Mouse (Mus musculus) intestine, embryonic 16.5 days (tissue): ENCODE measurements at regions not wholly inside any gene's neighbourhood (a gene's known extent, or its start where the extent isn't known, plus 50 kb on each side); places are given as distances from the start of the nearest gene placed in this dataset.
"Not testable (repeated sequence)": the region's sequence is repeated elsewhere in the genome, so short reads cannot be mapped to it uniquely, and the experiment has no call there.

Experiments used
- ATAC-seq: fragments of 200-750 bp; cut with Nextera tagmentation; 2 replicates; pipeline ENCODE4 v1.8.0; 2017; ENCODE audit warnings: moderate TSS enrichment, moderate library complexity
- H3K27ac ChIP-seq: fragments of 300-500 bp; sonication (generic); 2 replicates; pipeline ENCODE4 v1.5.1; 2014; ENCODE audit warnings: mild to moderate bottlenecking, low read length
- H3K27me3 ChIP-seq: fragments of 300-500 bp; sonication (generic); replicated peaks from 2 replicates; pipeline ENCODE4 v1.6.1; 2014; ENCODE audit warnings: low read length, control low read depth, mixed read lengths; ENCODE audit not compliant: control insufficient read depth, insufficient read depth
- H3K36me3 ChIP-seq: fragments of 300-500 bp; sonication (generic); 2 replicates; pipeline ENCODE4 v1.6.1; 2014; ENCODE audit warnings: low read length, control low read depth; ENCODE audit not compliant: control insufficient read depth, insufficient read depth
- H3K4me1 ChIP-seq: fragments of 300-500 bp; sonication (generic); 2 replicates; pipeline ENCODE4 v1.6.1; 2014; ENCODE audit warnings: low read length, control low read depth, mixed read lengths; ENCODE audit not compliant: control insufficient read depth, insufficient read depth
- H3K4me2 ChIP-seq: fragments of 300-500 bp; sonication (generic); 2 replicates; pipeline ENCODE4 v1.6.1; 2014; ENCODE audit warnings: low read depth, low read length, control low read depth
- H3K4me3 ChIP-seq: fragments of 300-500 bp; sonication (generic); 2 replicates; pipeline ENCODE4 v1.5.1; 2014; ENCODE audit warnings: mild to moderate bottlenecking, low read length
- H3K9ac ChIP-seq: fragments of 300-500 bp; sonication (generic); 2 replicates; pipeline ENCODE4 v1.6.1; 2014; ENCODE audit warnings: low read depth, low read length
- H3K9me3 ChIP-seq: fragments of 300-500 bp; sonication (generic); 2 replicates; pipeline ENCODE4 v1.6.1; 2016; ENCODE audit warnings: low read length, control low read depth; ENCODE audit not compliant: control insufficient read depth
- WGBS: fragments of 180-500 bp; shearing (Covaris S2); extraction: QIAGEN DNeasy Blood & Tissue Kit; methylation state at CpG from one replicate; pipeline ENCODE4 v1.1.7; 2014; 5-methylcytosine and 5-hydroxymethylcytosine counted together

DNA sequence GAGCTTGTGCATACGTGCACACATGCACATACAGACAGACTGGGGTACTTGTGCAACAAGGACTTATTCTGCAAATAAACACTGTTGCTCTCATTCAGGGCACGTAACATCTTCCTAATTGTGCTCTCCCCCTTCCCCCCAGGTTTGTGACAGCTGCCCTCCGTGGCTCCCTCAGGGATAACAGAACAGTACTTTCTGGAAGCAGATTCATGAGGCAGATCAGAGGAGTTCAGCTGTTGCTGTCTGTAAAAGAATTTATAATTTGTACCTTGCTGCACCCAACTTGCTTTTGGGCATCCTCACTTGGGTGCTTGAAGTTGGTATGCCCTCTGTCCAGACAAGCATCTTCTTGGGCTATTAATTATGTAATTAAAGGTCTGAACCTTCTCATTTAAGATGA is 65.5 kb upstream of the Map3k1 start:
- H3K36me3 ChIP-seq = no peaks in the 10 kb centered on the region
- H3K27me3 ChIP-seq = no peaks in the 10 kb centered on the region
- H3K4me3 ChIP-seq = no peak overlapping the region
- WGBS = 73% methylated on average over 3 of the region's 3 CpGs
- no peaks in the 10 kb centered on the region for H3K4me1 ChIP-seq
- H3K9me3 ChIP-seq = no peaks in the 10 kb centered on the region
- no peak overlapping the region for H3K9ac ChIP-seq
- H3K4me2 ChIP-seq = no peak overlapping the region
- H3K27ac ChIP-seq = no peak overlapping the region
- ATAC-seq = no peak

DNA sequence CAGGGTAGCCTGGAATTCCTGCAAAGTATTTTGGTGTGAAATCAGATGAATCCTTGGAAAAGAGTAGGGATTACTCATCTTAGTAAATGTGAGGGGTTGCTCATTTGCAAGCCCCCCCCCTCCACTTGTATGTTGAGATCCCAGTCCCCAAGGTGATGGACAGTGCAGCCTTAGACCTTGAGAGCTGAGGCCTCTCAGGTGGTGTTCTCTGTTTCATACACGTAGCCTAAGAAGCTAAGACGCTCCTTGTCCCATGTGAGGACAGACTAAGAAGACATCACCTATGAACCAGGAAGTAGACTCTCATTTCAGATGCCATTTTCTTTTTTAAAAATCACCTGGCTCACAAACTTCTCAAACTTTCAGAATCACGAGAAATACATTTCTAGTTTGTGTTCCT is 67.6 kb upstream of the Map3k1 start:
- ATAC-seq = no peak
- Histone ChIP-seq H3K4me3 (no peak overlapping the region), H3K9me3 (no peaks in the 10 kb centered on the region), H3K36me3 (no peaks in the 10 kb centered on the region), H3K4me2 (no peak overlapping the region), H3K4me1 (no peaks in the 10 kb centered on the region), H3K27ac (no peak overlapping the region), H3K27me3 (no peaks in the 10 kb centered on the region), H3K9ac (no peak overlapping the region)
- WGBS = 83% methylated on average over 3 of the region's 3 CpGs

DNA sequence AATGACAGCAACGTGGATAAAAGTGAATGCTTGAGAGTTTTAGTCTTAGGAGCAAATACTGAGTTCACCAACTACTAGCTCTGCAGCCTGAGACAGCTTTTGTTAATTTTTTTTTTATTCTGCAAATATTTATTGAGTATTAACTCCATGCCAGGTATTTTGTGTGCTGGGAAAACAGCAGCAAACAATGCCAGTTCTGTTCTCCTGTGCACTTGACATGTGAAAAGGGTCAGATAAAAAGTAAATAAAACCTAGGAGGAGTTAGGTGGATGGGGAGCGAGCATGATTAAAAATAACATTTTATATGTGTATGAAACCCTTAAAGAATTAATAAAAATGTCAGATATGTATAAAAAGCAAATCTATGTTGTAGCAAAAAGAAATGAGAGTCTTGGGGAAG is 68.1 kb upstream of the Map3k1 start:
- Histone ChIP-seq H3K27me3 (no peaks in the 10 kb centered on the region), H3K36me3 (no peaks in the 10 kb centered on the region), H3K9me3 (no peaks in the 10 kb centered on the region), H3K4me3 (no peak overlapping the region), H3K4me2 (no peak overlapping the region), H3K9ac (no peak overlapping the region), H3K27ac (no peak overlapping the region), H3K4me1 (no peaks in the 10 kb centered on the region)
- no peak for ATAC-seq
- WGBS = 58% methylated on average over 2 of the region's 2 CpGs

DNA sequence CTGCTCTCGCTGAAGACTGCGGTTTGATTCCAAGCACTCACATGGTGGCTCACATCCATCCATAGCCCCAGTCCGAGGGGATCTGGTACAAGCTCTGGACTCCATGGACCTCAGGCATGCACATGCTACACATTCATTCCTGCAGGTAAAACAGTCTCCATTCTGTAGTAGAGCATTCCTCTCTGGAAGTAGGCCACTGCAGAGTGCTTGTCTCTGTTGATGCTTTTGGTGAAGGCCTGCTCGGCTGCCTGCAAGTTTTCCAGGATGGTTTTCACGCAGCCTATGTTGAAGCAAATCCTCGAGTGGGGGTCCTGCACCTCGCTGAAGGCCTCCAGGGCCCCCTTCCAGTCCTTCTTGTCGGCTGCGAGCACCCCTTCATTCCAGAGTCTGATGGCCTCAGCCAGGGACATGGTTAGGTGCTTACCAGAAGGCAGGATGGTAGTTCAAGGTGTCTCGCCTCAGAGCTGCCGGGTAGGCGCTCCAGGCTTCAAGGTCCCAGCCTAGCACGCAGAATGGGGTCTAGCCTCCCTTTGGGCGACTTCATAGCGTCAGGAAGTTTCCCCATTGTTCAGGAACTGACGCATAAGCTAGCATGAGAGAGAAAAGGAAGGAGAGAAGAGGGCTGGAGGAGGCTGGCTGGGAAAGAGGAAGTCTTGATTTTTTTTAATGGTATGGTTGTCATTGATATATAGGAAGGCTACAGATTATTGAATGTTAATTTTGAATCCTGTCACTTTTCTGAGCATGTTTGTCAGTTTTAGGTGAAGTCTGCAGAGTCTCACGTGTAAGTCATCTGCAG is 75.2 kb upstream of the Map3k1 start:
- not testable (repeated sequence) for H3K27me3 ChIP-seq, H3K4me1 ChIP-seq, H3K9ac ChIP-seq, ATAC-seq, H3K4me3 ChIP-seq, H3K4me2 ChIP-seq, H3K27ac ChIP-seq, H3K9me3 ChIP-seq, H3K36me3 ChIP-seq
- WGBS = 86% methylated on average over 17 of the region's 17 CpGs

DNA sequence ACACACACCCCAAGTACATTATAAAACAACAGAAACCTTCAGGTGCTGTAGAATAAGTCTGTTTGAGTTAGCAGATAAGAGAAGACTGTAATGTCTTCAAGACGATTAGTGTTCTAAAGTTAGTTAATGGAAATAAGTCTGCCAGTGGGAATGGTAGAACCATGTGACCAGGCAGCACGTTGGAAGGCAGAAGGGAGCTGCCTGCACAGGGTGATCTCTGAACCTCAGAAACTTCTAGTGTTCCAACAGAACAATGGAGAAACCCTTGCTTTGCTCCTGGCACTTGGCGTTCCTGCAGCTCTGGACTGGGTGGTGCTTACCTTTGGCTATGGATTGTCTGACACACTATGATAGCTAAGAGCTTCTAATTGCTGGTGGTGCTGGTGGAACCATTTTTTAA is 82.0 kb upstream of the Map3k1 start:
- no peak overlapping the region for H3K27ac ChIP-seq
- H3K36me3 ChIP-seq = no peaks in the 10 kb centered on the region
- H3K9me3 ChIP-seq = no peaks in the 10 kb centered on the region
- H3K27me3 ChIP-seq = no peaks in the 10 kb centered on the region
- H3K4me2 ChIP-seq = no peak overlapping the region
- ATAC-seq = peak; percentile 47
- no peaks in the 10 kb centered on the region; the same call in 1 of the 2 replicates for H3K4me1 ChIP-seq
- no peak overlapping the region for H3K4me3 ChIP-seq
- WGBS = 63% methylated on average over 3 of the region's 3 CpGs
- H3K9ac ChIP-seq = no peak overlapping the region

DNA sequence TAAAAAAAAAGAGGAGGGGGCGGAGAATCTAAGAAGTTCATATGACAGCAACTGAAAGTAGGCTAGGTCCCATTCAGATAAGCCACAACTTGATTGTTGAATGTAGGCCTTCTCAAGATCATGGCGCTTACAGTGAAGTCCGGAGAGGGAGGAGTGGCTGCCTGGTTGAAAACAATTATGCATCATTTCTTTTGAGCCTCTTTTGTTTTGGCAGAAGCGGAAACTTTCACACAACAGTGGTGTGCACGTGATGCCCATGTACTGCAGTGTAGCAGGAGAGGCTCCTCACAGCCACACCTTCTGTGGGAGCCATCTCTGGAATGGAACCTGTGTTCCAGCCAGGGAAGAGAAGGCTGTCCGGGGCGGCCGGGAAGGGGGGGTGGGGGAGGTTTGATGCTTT is 83.3 kb upstream of the Map3k1 start:
- ATAC-seq = no peak
- no peaks in the 10 kb centered on the region for H3K27me3 ChIP-seq
- no peak overlapping the region for H3K27ac ChIP-seq
- 92% methylated on average over 8 of the region's 8 CpGs for WGBS
- H3K9me3 ChIP-seq = no peaks in the 10 kb centered on the region
- H3K4me2 ChIP-seq = no peak overlapping the region
- no peaks in the 10 kb centered on the region for H3K36me3 ChIP-seq
- H3K4me1 ChIP-seq = peaks cover 6% of the 10 kb centered on the region
- no peak overlapping the region for H3K4me3 ChIP-seq
- no peak overlapping the region for H3K9ac ChIP-seq

DNA sequence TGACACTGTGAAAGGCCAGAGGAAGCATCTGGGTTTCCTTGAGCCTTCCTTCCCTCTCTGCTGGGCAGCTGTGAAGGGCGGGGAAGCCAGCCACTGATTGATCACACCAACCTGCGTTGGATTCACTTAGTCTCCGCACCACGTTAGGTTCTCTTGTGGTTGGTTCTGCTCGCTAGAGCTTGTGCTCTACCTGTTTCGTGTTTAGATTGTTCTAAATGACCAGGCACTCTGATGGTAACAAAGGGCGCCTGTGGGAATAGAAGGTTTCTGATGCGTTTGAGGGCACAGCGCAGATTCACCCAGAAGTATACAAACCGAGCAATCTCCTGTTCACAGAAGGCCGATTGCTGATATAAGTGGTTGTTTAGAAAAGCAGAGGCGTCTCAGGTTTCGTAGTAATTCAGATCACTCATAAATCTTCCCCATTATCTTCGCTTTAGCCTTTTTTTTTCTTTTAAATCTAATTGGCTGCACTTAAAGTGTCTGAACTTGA is 84.5 kb upstream of the Map3k1 start:
- no peaks in the 10 kb centered on the region for H3K36me3 ChIP-seq
- 25% methylated on average over 14 of the region's 14 CpGs for WGBS
- no peak overlapping the region for H3K9ac ChIP-seq
- ATAC-seq = no peak
- H3K4me1 ChIP-seq = peaks cover 6% of the 10 kb centered on the region
- H3K4me3 ChIP-seq = no peak overlapping the region
- no peaks in the 10 kb centered on the region for H3K9me3 ChIP-seq
- no peak overlapping the region for H3K27ac ChIP-seq
- H3K27me3 ChIP-seq = no peaks in the 10 kb centered on the region
- 0 out of 2 replicates have a peak overlapping the region, but pooled peaks have one; percentile 25 for H3K4me2 ChIP-seq

DNA sequence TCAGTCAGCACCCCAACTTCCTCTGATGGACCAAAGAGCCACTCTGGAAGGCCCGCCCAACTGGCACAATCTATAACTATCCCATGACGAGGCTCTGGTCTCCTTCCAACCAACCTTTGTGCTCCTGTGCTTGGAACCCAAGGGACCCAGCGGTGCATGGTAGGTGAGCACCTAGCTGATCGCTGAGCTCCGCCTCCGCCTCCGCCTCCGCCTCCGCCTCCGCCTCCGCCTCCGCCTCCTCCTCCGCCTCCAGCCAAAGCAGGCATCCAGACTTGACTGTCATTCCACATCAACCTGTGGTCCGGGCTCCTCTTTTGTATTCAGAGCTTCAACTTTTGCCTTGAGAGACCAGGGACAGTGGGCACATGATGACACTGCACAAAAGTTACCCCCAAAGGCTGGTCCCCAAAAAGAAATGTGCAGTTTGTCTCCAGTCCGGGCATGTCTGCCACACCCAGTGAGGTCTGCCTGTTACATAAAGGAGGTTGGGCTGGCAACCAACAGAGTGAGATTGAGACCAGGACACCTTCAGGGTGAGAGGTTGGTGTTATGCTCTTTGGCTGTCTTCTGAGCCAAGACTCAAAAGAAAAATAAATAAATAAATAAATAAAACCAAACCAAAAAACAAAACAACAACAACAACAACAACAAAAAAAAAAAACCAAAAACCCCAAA is 86.1 kb upstream of the Map3k1 start:
- Histone ChIP-seq H3K9me3 (no peaks in the 10 kb centered on the region), H3K27ac (no peak overlapping the region), H3K27me3 (no peaks in the 10 kb centered on the region), H3K4me1 (peaks cover 6% of the 10 kb centered on the region), H3K4me3 (no peak overlapping the region), H3K36me3 (no peaks in the 10 kb centered on the region), H3K9ac (no peak overlapping the region), H3K4me2 (peak overlapping the region; percentile 28; the same call in 1 of the 2 replicates)
- WGBS = 67% methylated on average over 15 of the region's 15 CpGs
- ATAC-seq = peak; percentile 82

DNA sequence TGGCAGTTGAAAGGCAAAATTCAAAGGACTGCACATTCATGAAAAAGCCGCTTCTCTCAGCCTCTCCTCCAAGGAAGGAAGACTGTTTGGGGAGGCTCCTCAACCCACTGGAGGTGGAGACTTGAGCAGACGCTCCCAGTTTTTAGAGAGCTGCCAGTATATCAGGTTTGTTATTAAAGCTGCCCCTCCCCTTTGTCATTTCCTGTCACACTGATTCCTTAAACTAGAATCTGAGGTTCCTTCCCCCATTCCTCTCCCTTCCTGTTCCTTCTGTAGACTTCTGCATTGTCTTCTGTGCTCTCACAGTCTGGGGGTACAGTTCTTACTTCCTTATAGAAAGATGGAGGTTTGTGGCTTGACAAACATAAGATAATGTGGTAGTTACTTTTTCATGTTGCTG is 87.5 kb upstream of the Map3k1 start:
- Histone ChIP-seq H3K4me3 (no peak overlapping the region), H3K27ac (no peak overlapping the region), H3K4me2 (no peak overlapping the region), H3K36me3 (no peaks in the 10 kb centered on the region), H3K9me3 (no peaks in the 10 kb centered on the region), H3K4me1 (peaks cover 6% of the 10 kb centered on the region), H3K27me3 (no peaks in the 10 kb centered on the region), H3K9ac (no peak overlapping the region)
- 23% methylated on average over 2 of the region's 2 CpGs for WGBS
- ATAC-seq = no peak
